Mouse (Mus musculus): ENCODE measurements around the gene Rgs12. TPM values are rescaled to one million over a fixed set of nuclear protein-coding genes. Genes with fewer than 3 reads are reported as not detected.

Rgs12 gene
- polyA plus RNA-seq (2012; rRNA removed) = 20.6 and 21.2 TPM in 2 replicates

GRCm38 (mm10) chr5:34948861-34949760, at the start of gene Rgs12:
Rgs12 (plus strand) TSS chr5:34949445.

GRCm38 (mm10) chr5:34907910-34908725, 41.1 kb upstream of the Rgs12 start, which contains the start of gene Msantd1:
Msantd1 (plus strand) TSS chr5:34908012.

GRCm38 (mm10) chr5:35041268-35041829, 92.1 kb downstream of the Rgs12 start, which contains the start of gene Hgfac:
Hgfac (plus strand) TSS chr5:35041509.

GRCm38 (mm10) chr5:35056604-35057432, 107.6 kb downstream of the Rgs12 start, which contains the start of gene Dok7:
Dok7 (plus strand) TSS chr5:35056766.

Other genes with a start within 250 kb of the Rgs12 start
- 5.7 and 6.7 TPM in 2 replicates for gene Htt, start 187.7 kb upstream of the Rgs12 start, polyA plus RNA-seq (2012; rRNA removed)
- 0.84 and 1.2 TPM in 2 replicates for gene Msantd1, start 41.4 kb upstream of the Rgs12 start, polyA plus RNA-seq (2012; rRNA removed)
- gene Hgfac, start 92.1 kb downstream of the Rgs12 start, polyA plus RNA-seq (2012; rRNA removed) = 71.6 and 80.4 TPM in 2 replicates
- gene Dok7, start 107.3 kb downstream of the Rgs12 start, polyA plus RNA-seq (2012; rRNA removed) = 0.02 and 0.19 TPM in 2 replicates
- gene Lrpap1, start 156.3 kb downstream of the Rgs12 start, polyA plus RNA-seq (2012; rRNA removed) = 25.2 and 25.6 TPM in 2 replicates